Mouse (Mus musculus) G1E-ER4 (cell line): Measurements from ENCODE around the gene Lrrc29. TPM values are rescaled to one million over a fixed set of nuclear protein-coding genes. Genes with fewer than 3 reads are reported as not detected.

Experiments used
- GATA1 ChIP-seq: IDR thresholded peaks from one replicate; pipeline ENCODE4 v1.8.0; 2012; ENCODE audit warnings: low read length, inconsistent platforms
- polyA plus RNA-seq: library from polyadenylated mRNA; stranded (reverse); fragments of >175 nt; gene quantifications from 2 replicates; pipeline ENCODE4 v1.2.3, GENCODE M21; 2012

Lrrc29 gene
- polyA plus RNA-seq, 1 experiment: 3.4 TPM

DNA sequence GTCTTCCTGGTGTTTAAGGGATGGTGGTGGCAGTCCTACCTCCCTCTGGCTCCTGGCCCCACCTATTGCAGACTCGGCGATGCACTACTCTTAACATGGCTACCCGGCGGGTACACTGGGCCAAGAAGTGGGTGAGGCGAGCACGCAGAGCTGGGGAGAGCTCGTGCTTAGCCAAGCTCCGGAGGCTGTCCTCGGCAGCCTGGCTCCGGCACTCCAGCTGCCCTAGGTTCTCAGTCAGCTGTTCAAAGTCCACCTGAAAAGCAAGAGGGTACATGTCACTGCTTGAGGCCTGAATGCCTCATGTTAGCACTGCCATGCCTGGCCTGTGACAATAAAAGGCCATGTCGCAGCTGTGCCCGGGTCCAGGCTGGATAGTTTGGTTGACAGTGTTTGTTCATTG, 4.2 kb upstream of the Lrrc29 start:
- no peak for TF ChIP-seq GATA1

GRCm38 (mm10) chr8:105326968-105327367, 890 bp upstream of the Lrrc29 start:
- TF ChIP-seq GATA1: no peak

DNA sequence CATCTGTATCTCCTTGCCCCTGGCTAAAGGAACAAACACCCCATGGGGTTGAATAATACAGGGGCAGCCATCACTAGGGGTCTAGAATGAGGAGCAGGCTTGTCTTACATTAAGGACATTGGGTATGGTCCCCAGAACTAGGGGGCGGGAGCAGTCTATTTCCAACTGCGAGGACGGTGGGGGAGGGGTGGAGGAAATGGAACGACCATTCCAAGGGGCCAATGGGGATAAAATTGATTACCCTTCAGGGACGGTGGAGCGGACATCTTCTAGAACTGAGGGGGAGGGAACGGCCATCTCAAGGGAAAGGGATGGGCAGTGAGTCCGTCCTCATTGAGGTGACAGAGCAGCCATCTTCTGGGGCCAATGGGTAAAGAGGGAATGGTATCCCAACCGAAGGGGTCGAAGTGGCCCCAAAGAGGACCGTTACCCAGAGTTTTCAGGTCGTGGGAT, 411 bp downstream of the Lrrc29 start:
- no peak for TF ChIP-seq GATA1

DNA sequence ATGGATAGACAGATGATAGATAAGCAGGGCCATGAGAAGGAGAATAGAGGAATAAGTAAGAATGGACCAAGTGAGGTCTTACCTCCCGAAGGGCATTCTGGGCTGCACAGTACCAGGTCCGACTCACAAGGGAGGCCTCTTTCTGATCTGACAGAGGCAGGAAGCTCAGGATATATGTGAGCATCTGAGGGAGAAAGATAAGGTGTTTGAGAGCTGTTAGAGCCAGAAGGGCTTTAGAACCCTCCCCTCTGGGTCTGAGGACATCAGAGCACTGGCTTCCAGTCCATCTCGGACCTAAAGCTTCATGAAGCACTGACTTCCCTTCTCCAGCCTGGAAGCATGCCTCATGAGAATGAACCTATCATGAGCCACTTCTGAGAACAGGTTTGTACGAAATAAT, 2.9 kb downstream of the Lrrc29 start:
- no peak for TF ChIP-seq GATA1

DNA sequence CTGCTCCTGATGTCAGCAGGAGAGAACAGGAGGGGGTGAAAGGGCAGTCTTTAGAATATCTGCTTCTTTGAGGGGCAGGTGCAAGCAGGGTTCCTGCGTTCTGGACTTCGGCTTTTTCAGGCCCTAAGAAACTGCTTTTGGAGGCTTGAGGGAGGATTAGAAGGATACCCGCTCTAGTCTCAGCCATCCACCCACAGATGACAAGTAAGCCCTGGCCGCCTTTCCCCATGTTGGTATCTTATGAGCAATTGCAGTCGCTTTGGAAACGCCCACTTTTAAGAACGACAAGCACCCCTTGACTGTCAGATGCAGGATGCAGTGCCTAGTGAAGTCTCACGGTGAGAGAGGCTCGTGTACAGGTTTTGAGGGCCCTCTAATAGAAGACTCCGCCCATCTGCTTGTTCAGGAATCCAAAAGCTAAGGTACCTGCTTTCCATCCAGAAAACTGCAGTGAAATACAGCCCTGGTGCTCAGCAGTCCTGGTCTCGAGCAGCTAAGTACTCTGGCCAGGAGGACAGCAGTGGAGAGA, 7.4 kb downstream of the Lrrc29 start:
- no peak for TF ChIP-seq GATA1

DNA sequence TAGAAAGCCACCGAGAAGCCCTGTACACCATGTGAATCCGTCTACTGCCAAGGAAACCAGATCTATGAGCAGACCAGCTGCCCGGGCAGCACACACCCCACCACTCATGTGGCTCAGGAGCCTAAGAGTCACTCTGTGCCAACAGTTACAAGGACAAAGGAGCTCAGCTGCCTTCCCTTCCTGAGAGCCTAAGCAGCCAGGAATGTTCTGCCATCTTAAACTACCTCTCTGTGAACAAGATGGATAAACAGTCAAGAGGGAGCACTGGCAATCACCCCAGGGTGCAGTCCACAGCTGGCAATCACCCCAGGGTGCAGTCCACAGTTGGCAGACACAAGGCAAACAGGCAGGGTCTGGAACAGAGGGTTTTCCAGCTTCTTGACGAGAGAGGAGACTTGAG, 8.1 kb downstream of the Lrrc29 start:
- TF ChIP-seq GATA1: no peak

GRCm38 (mm10) chr8:105315073-105315769, 10.9 kb downstream of the Lrrc29 start:
- no peak for TF ChIP-seq GATA1

GRCm38 (mm10) chr8:105313622-105314402, 12.3 kb downstream of the Lrrc29 start:
- TF ChIP-seq GATA1: no peak

DNA sequence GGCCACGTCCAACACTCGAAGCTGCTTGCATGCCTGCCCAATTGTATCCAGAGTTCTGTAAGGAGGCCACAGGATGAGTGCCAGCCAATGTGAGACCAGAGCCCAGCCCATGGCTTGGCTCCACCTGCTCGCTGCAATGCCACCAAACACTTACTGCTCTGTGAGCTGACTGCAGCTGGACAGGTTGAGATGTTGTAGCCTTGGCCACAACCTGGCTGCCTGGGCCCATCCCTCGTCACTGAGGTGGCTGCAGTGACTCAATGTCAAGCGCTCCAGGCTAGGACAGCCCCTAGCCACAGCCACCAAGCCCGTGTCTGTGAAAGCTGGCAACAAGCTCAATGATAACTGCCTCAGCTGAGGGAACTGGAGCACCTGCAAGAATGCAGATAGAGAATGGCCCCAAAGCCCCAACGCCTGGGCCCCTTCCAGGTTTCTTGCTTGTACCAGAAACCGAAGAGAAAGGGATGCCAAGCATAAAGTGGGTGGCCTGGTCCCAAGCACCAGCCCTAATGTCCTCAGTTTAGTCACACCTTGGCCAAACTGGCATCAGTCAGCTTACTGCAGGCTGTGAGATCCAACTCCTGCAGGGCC, 13.1 kb downstream of the Lrrc29 start:
- TF ChIP-seq GATA1: no peak

DNA sequence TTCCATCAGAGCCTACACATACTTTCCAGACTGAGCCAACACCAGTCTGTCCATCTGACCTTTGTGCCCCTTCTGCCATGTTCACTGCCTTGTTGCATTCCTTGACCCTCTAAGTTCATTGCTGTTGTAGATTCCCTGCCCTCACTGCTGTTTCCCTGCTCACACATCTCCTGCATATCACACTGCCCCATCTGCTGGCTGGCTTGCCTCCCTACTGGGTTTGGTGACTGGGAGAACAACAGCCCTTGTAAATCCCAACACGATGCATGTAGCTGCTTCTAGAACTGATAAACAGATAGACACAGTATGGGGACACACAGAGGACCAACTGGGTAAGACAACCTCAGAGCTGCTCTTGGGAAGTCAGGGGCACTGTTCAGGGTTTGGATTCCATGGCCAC, 14.4 kb downstream of the Lrrc29 start:
- TF ChIP-seq GATA1: no peak

DNA sequence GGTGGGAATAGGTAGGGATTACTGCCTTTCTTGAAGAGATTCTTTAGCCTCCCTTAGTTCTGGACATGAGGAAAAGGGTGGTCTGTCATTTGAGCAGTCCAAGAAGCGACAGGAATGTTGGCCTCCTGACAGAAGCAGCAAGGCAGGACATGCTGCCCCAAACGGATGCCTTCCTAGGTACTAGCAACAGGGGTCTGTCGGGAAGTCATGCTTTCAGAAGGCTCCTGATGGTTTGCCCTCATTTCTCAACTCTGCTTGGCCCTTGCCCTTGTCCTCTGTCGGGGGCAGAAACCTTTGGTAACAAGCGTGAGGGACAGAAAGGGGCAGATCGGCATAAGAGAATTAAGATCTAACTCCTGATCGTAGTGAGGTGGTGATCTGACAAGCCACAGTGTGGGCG, 16.0 kb downstream of the Lrrc29 start:
- no peak for TF ChIP-seq GATA1

DNA sequence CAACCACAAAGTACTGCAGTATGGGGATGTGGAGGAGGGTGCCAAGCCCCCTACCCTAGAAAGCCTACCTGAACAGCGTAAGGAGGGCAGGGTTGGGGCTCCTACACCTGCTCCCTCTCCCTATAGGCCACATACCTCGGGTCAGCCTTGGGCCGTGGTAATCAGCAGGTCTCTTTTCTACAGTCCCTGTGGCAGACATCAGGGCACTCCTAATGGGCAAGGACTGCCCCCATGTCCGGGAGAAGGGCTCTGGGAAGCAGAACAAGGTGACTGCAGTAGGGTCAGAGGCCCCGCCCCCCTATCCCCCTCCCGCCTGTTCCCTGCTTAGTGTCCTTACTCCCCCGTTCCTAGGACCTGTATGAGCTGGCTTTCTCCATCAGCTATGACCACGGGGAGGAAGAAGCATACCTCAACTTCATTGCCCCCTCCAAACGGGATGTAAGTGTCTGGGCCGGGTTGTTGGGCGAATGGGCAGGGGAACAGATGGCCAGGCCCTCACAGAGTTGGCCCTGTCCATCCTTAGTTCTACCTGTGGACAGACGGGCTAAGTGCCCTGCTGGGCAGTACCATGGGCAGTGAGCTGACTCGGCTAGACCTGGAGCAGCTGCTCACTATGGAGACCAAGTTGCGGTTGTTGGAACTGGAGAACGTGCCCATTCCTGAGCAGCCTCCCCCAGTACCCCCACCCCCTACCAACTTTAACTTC, 16.8 kb downstream of the Lrrc29 start:
- TF ChIP-seq GATA1: no peak

DNA sequence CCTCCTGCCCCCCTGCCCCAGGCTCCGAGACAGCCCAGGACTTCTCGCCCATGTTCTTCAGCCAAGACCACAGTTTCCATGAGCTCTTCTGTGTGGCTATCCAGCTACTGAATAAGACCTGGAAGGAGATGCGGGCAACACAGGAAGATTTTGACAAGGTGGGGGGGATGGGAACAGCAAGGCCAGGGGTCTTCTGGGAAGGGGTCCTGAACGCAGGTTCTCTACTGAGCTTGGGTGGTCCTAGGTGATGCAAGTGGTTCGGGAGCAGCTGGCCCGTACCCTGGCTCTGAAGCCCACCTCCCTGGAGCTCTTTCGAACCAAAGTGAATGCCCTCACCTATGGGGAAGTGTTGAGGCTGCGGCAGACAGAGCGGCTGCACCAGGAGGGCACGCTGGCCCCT, 17.6 kb downstream of the Lrrc29 start:
- no peak for TF ChIP-seq GATA1

DNA sequence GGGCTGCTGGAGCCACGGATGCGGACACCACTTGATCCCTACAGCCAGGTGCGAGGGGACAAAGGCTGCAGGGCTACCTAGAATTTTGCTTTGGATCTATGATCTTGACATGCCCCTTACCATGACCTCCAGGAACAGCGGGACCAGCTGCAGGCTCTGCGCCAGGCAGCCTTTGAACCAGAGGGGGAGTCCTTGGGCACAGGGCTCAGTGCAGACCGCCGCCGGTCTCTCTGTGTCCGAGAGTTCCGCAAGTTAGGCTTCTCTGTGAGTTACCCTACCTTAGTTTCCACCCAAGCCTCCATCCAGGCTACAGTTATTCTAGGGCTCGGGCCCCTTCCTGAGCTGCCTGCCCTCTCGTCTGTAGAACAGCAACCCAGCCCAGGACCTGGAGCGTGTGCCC, 18.4 kb downstream of the Lrrc29 start:
- no peak for TF ChIP-seq GATA1

DNA sequence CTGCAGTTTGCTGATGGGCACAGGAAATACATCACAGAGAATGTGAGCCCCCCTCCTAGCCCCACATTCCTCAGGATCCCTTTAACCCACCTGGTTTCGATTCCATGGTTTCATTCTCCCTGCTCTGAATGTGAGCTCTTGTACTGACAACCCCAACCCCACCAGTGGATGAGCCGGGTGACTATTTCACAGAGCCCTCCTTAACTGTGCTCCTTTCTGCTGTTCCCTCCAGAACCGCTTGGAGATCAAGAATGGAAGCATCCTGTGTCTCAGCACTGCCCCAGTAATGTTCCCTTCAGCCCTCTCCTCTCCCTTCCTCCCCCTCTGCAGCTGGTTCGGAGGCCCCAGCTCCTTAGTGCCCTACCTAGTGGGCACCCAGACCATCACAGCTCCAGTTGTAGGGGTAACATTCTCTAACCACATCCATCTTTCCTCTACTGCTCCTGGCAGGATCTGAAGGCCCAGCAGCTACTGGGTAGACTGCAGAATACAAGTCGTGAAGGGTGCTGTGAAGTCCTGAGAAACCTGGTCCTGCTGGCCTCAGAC, 19.9 kb downstream of the Lrrc29 start:
- no peak for TF ChIP-seq GATA1
